Mouse (Mus musculus) liver, postnatal 0 days (tissue): ENCODE data around the gene Pgs1.

ENCODE experiments used
- CTCF ChIP-seq: sonication (generic); IDR thresholded peaks from 2 replicates; pipeline ENCODE4 v1.5.1; 2016; ENCODE audit warnings: antibody characterized with exemption, low read depth
- EP300 ChIP-seq: IDR thresholded peaks from 2 replicates; pipeline ENCODE4 v1.6.1; 2016; ENCODE audit warnings: antibody characterized with exemption, low read depth, mild to moderate bottlenecking

DNA sequence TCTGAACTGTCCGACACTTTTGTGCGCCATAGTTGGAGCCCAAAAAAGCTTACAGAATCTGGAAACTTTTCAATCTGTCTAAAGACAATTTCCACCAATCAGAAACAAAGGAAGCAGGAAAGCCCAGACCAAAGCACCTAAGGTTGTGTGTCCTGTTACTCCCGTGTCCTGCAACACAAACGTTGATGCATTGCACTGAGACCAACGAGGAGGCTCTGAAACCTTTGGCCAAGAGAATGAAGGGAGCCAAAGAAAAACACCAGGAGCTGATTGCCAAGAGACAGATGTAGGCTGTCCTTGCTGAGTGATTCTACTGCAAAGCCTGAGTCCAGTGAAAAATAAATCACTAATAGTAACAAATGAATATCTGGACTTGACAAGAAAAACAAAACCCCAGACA, 12.5 kb upstream of the Pgs1 start:
- no peak for TF ChIP-seq CTCF
- TF ChIP-seq EP300 = no peak
